Mouse (Mus musculus): ENCODE results near the gene Ubqln4.
A peak's percentile ranks its signal among the peaks of the same experiment; 100 is the strongest.

The Ubqln4 gene

DNA sequence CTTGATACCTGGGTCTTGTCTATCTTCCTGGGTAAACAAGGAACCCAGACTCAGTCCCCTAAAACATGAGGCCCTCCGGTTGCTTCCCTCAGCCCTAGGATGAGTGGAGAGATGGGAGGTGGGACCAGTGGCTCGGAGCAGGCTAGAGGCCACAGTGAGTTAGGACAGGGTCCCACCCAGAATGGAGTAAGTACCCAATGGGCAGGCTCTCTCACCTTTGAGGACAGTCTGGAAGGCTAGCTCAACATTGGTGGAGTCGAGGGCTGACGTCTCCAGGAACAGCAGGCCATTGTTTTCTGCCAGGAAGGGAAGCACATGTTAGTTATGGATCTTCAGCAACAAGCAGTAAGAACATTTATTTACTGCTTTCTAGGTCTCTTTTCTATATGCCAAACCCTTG, 11.1 kb upstream of the Ubqln4 start:
- DNase-seq (ENCODE audit: low spot score) = no peak

DNA sequence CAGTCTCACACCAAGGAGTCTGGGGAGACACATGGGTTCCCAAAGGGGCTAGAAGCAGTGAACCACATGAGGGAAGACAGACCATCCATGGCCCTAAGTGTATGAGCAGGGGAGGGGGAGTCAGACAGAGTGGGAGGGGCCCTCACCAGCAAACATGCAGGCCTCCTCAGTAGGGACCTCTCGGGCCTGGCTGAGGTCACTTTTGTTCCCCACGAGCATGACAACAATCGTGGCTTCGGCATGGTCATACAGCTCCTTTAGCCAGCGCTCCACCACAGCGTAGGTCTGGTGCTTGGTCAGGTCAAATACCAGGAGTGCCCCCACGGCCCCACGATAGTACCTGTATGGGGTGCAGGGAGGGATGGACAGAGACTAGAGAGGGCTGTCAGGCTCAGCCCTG, 10.4 kb upstream of the Ubqln4 start:
- DNase-seq (ENCODE audit: low spot score) = no peak

- no peak for DNase-seq (ENCODE audit: low spot score)
These were observed 9.7 kb upstream of the Ubqln4 start for GRCm38 (mm10) chr3:88543651-88544410.

- no peak for DNase-seq (ENCODE audit: low spot score)
These were observed 9.0 kb upstream of the Ubqln4 start for GRCm38 (mm10) chr3:88544514-88544913.

- DNase-seq (ENCODE audit: low spot score) = no peak
These were observed 8.5 kb upstream of the Ubqln4 start for GRCm38 (mm10) chr3:88544955-88545591.

DNA sequence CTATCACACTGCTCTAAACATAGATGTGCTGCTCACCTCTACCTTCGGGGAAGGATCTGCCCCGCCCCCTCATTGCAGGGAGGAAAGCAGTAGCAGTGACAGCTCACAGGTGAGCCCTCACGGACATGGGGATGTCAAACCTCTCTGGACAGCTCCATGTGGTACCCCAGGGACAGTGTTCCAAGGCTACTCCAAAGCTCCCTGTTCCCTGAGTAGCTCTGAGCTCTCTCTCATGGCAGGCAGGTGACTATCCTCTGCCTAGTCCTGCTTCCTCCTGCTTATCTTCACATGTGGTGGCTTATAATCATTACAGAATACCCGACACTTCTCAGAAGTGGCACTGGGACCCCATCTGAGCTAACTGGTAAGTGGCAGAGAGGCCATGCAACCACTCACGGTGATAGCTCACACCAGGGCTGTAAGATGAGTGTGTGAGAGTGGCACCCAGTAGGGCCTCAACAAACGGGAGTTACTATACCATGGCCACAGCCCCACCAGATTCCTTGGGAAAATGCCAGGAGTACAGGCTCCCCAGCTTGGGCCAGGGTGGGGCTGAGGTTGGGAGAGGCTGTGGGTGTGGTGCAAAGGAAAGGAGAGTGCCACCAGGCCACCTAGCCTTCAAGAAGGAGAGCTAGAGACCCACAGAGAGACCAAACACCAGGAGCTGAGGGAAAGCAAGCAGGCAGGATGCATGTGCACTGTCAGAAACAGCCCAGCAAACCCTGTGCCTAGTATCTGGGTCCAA, 6.7 kb upstream of the Ubqln4 start:
- DNase-seq (ENCODE audit: low spot score) = no peak

DNA sequence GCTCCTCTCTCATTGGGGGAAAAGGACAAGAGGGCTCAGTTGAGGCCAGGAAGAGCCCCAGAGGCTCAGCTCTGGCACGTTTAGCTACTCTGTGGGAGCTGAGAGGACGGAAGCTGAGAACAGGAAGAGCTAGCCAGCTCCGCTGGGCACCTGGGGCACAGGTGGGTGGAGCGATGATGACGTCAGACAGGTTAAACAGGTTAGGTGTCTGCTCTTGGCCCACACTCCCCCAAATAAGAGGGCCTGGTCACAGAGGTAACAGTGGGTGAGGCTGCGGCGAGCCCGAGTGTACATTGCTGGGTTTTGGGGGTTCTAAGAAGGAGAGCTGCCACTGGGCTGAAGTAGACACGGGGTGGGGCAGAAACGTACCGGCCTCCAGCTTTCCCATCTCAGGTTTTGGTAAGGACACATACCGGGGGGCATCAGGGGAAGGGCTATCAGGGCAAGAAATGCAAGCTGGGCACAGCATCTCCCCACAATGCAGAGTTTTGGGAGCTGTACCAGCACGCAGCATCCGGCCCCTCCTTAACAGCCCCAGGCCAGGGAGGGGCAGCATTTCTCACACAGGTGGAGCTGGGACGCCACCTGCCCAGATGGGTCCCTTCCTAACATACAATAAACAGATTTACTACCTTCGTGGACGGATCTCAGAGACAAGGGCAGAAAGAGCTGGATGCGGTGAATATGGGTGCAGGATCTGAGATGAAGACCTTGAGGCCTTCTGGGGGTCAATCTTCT, 5.2 kb upstream of the Ubqln4 start, which contains the start of gene Rab25:
Rab25 (minus strand) TSS at position 121 of the 738 bp plus-strand sequence.
- no peak for DNase-seq (ENCODE audit: low spot score)

DNA sequence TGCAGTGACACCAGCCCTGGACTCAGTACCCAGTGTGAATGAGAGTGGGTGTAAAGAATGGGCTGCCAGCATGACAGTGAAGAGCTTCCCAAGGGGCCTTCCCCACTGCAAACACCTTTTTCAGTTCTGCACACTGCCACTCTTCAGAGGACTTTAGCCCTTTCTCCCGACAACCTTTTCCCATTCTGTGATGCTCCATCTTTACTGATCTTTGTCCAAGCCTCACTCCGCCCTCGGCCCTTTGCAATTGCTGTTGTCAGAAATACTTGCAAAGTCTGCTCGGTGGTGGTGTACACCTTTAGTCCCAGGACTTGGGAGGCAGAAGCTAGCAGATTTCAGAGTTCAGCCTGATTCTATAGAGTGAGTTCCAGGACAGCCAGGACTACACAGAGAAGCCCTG, 2.0 kb upstream of the Ubqln4 start:
- DNase-seq (ENCODE audit: low spot score) = no peak

DNA sequence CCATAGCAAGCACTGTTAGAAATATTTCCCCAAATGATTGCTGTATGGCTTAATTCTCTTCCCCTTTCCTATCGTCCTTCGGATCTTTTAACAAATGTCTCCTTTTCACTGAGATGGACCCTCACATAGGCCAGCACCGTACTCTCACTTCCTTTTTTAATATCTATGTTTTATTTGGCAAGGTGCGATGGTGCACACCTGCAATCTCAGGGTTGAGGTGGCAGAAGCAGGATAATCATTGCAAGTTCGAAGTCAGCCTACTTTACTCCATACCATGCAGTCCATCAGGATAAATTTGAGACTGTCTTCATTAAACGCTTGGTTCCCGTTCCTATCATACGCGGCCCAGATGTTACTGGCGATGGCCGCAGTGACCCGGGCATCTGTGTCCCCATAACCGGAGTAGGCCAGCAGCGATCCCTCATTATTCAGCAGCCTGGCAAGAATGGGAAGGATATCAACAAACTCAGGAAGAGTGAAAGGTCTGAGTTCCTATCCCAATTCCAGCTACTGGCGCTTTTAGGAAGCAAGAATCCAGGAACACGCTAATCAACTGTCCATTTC, 1.4 kb upstream of the Ubqln4 start:
- DNase-seq (ENCODE audit: low spot score) = no peak

DNA sequence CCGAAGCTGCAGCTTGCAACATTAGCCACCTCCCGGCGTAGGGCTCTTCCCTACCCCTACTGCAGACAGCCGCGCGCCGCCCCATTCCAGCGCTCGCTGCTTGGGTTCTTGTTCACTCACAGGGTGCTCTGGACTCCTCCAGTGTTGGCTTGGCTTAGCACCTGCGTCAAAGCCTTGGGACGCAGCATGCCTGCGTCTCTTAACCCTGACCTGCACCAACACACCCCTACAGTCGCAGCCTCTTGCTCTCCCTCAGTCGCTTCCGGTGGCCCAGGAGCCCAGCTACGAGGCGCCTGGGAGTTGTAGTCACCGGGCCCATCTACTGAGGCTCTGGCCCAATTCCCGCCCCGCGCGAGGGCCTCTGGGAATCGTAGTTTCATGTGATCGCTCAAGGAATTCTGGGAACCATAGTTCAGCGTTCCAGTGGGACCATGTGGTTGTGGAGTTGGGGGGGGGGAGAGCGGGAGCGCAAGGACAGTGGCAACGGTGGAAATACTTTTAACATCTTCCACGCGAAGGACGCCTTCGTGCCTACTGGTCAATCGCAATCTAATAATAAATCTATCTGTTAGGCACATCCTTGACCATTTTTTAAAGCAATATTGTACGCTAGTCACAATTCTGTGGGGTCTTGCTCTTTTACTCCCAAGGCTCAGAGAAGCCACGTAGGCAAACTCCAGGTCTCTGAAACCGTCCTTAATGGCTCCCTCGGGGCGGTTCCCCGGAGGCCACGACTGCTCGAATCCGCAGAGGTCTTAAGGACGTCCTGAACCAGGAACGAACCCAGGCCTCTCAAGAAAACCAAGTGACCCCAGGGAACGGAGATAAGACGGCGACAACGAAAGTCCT, 658 bp upstream of the Ubqln4 start, which contains the start of gene Lamtor2:
Lamtor2 (minus strand) TSS at position 399 of the 849 bp plus-strand sequence.
- DNase-seq (ENCODE audit: low spot score) = peak; percentile 86

- DNase-seq (ENCODE audit: low spot score) = no peak
These were observed 475 bp downstream of the Ubqln4 start for GRCm38 (mm10) chr3:88553880-88554586.

- DNase-seq (ENCODE audit: low spot score) = no peak
These were observed 1.6 kb downstream of the Ubqln4 start for GRCm38 (mm10) chr3:88555069-88555605.

GRCm38 (mm10) chr3:88555731-88556130, 2.2 kb downstream of the Ubqln4 start:
- DNase-seq (ENCODE audit: low spot score) = no peak

DNA sequence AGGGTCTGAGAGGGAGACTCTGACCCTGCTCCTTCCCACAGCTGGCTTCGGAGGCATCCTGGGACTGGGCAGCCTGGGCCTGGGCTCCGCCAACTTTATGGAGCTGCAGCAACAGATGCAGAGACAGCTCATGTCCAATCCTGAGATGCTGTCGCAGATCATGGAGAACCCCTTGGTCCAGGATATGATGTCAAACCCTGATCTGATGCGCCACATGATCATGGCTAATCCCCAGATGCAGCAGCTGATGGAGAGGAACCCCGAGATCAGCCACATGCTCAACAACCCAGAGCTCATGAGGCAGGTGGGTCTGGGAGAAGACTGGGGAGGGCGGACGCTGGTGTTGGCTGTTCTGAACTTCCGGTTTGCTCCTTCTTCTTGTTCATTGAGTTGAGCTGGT, 3.1 kb downstream of the Ubqln4 start:
- DNase-seq (ENCODE audit: low spot score) = no peak

GRCm38 (mm10) chr3:88559596-88559995, 6.0 kb downstream of the Ubqln4 start:
- DNase-seq (ENCODE audit: low spot score) = no peak

GRCm38 (mm10) chr3:88561989-88562388, 8.4 kb downstream of the Ubqln4 start:
- no peak for DNase-seq (ENCODE audit: low spot score)

GRCm38 (mm10) chr3:88563442-88563841, 9.9 kb downstream of the Ubqln4 start:
- no peak for DNase-seq (ENCODE audit: low spot score)

DNA sequence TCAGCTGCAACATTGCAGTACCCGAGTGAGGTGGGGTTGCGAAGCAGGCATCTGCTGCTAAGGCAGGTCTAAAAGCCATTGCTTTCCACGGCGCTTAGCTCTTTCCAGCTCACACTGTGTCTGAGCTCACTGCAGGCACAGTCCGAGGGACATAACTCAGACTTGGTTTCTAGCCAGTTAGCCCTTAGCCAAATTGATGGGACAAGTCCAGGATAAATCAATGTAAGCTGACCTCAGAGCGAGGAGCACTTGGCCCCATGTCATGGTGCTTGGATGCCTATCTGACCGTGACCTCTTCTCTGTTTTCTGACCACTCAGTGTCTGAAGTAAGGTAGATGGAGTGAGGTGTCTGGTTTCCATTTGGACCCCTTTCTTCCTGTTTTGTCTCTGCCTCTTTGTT, 10.4 kb downstream of the Ubqln4 start:
- DNase-seq (ENCODE audit: low spot score) = no peak

GRCm38 (mm10) chr3:88566116-88566515, 12.6 kb downstream of the Ubqln4 start:
- no peak for DNase-seq (ENCODE audit: low spot score)

- no peak for DNase-seq (ENCODE audit: low spot score)
These were observed 13.0 kb downstream of the Ubqln4 start for GRCm38 (mm10) chr3:88566536-88567061.
